In genomic region chr16:57471071-57471470, GRCm38 (mm10) we compare ENCODE assay signal across 22 mouse cellular contexts.
DNase-seq lines count a peak whose midpoint lies in the region; ATAC-seq lines count a peak whose summit lies in the region.
"Had no signal": no experiment of that assay in that cellular context is flagged by ENCODE, and none has a peak within 500 bp of the region (broad histone marks: within the 10 kb centered on the region; RNA-seq: fewer than 3 reads in every experiment).

No protein-coding gene starts in this region.

- peaks cover 15% of the 10 kb centered on the region for H3K4me1 ChIP-seq in forebrain, embryonic 10.5 days
- H3K4me1 ChIP-seq: intestine, embryonic 15.5 days had no signal

- H3K27ac ChIP-seq in forebrain, embryonic 10.5 days = no peak overlapping the region
- H3K27ac ChIP-seq: hindbrain, embryonic 12.5 days; intestine, embryonic 15.5 days; kidney, embryonic 15.5 days; limb, embryonic 10.5 days; liver, embryonic 12.5 days; lung, embryonic 15.5 days; neural tube, embryonic 12.5 days had no signal

- no peaks in the 10 kb centered on the region for H3K27me3 ChIP-seq in forebrain, embryonic 10.5 days (ENCODE audit: poor library complexity, severe bottlenecking)
- H3K27me3 ChIP-seq: hindbrain, embryonic 12.5 days; intestine, embryonic 15.5 days; kidney, embryonic 15.5 days; liver, embryonic 12.5 days; lung, embryonic 15.5 days; neural tube, embryonic 12.5 days had no signal

- H3K36me3 ChIP-seq in forebrain, embryonic 10.5 days (replicated peaks) = no peaks in the 10 kb centered on the region
- H3K36me3 ChIP-seq: hindbrain, embryonic 12.5 days; intestine, embryonic 15.5 days; kidney, embryonic 15.5 days; limb, embryonic 10.5 days; liver, embryonic 12.5 days; lung, embryonic 15.5 days; neural tube, embryonic 12.5 days had no signal

- H3K4me3 ChIP-seq in forebrain, embryonic 10.5 days = no peak overlapping the region
- H3K4me3 ChIP-seq: erythroblast, embryonic 14.5 days; hindbrain, embryonic 12.5 days; intestine, embryonic 15.5 days; kidney, embryonic 15.5 days; limb, embryonic 10.5 days; liver, embryonic 12.5 days; lung, embryonic 15.5 days; neural tube, embryonic 12.5 days had no signal

- peak; percentile 30 for DNase-seq in heart, adult 11 months
- DNase-seq in heart, postnatal 4 days = no peak
- DNase-seq in B cell, adult 2 months = peak; percentile 21 to 36
- no peak for DNase-seq in kidney, postnatal 10 days
- DNase-seq in forebrain, embryonic 10.5 days (ENCODE audit: extremely low spot score, low spot score) = no peak
- DNase-seq in left cerebral cortex, adult 18-20 months (ENCODE audit: low spot score in 2 of 2) = no peak
- DNase-seq: adrenal gland, adult 8-10 months; heart, adult 18-20 months; layer of hippocampus, postnatal 36 days; right cerebral cortex, postnatal 4 days had no signal

- 0 out of 2 replicates have a peak, but pooled peaks cover under 1% of the 10 kb centered on the region for H3K9me3 ChIP-seq in forebrain, embryonic 10.5 days
- H3K9me3 ChIP-seq: hindbrain, embryonic 12.5 days; intestine, embryonic 15.5 days; kidney, embryonic 15.5 days; limb, embryonic 10.5 days; liver, embryonic 12.5 days; lung, embryonic 15.5 days; neural tube, embryonic 12.5 days had no signal

- ATAC-seq in activated CD4-positive, CD25-positive, alpha-beta regulatory T cell, adult 4 months = peak; percentile 98
- peak; percentile 63; the same call in 1 of the 2 replicates for ATAC-seq in monocyte, adult 5-6 weeks (replicated peaks; ENCODE audit: insufficient number of reproducible peaks, low FRiP score, low TSS enrichment, poor library complexity, severe bottlenecking)
- ATAC-seq: forebrain, embryonic 16.5 days; intestine, embryonic 15.5 days; liver, embryonic 12.5 days; midbrain, embryonic 16.5 days had no signal

Comparison
In these comparisons a context has a peak if more than half of its experiments do, and no peak if none do; other contexts are left out.
1. DNase-seq: peak in heart, adult 11 months (single experiment) and B cell, adult 2 months (2 of 2); none in heart, postnatal 4 days (single experiment), kidney, postnatal 10 days (single experiment), forebrain, embryonic 10.5 days (single experiment) and left cerebral cortex, adult 18-20 months (0 of 2).